Mouse (Mus musculus) olfactory bulb, adult 2 months (tissue): ENCODE results near the gene Itgad.

Source experiments
- CTCF ChIP-seq: fragments of 200-500 bp; IDR thresholded peaks from 2 replicates; pipeline ENCODE4 v1.5.1; 2012; ENCODE audit warnings: low read depth, mild to moderate bottlenecking, low read length, moderate library complexity; ENCODE audit not compliant: insufficient read depth
- POLR2A ChIP-seq: fragments of 200-500 bp; IDR thresholded peaks from 2 replicates; pipeline ENCODE4 v1.6.1; 2012; ENCODE audit warnings: mild to moderate bottlenecking, low read depth, low read length, moderate library complexity; ENCODE audit not compliant: insufficient read depth

DNA sequence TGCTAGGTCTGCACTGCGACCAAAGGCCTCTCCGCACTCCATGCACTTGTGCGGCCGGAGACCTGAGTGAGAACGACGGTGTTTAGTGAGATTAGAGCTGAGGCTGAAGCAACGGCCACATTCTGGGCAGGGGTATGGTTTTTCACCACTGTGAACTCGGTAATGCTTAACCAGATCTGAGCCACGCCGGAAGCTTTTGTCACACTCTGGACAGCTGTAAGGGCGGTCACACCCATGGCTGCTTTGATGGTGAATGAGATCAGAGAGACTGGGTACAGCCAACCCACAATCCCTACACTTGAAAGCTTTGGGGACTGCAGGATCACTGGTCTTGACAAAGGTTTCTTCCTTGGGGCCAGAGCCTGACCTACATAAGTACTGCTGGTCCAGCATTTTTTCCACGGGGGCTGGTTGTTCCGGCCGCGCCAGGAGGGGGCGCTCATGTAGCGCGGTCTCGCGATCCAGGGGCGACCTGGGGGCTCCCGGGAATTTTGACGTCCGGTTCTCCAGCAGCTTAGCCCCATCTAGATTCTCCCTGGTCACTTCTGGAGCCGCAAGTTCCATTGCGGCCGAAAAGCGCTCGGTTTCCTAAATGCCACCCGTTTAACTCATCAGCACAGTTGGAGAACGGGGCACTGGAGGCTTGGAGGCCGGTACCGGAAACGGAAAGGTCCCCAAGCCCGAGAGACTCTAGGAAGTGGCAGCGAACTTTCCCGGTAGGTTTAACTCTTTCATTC, 82.8 kb downstream of the Itgad start, which contains the start of gene Armc5:
- TF ChIP-seq CTCF (peak; percentile 97), POLR2A (no peak)
